Mouse (Mus musculus) limb, embryonic 14.5 days (tissue): ENCODE data around the gene Ly86. TPM values are rescaled to one million over a fixed set of nuclear protein-coding genes. Genes with fewer than 3 reads are reported as not detected.

ENCODE experiments used
- ATAC-seq: fragments of 200-750 bp; cut with Nextera tagmentation; 2 replicates; pipeline ENCODE4 v1.8.0; 2017; ENCODE audit warnings: low read depth, moderate number of reproducible peaks, moderate TSS enrichment; ENCODE audit not compliant: low FRiP score
- DNase-seq: peaks from one replicate; pipeline ENCODE4 v3.0.0-alpha.2; 2015; ENCODE audit warnings: low spot score
- H3K27ac ChIP-seq: fragments of 300-500 bp; sonication (generic); replicated peaks from 2 replicates; pipeline ENCODE4 v1.5.1; 2014; ENCODE audit warnings: low read depth, mild to moderate bottlenecking, low read length, moderate library complexity, mixed read lengths
- H3K27me3 ChIP-seq: fragments of 300-500 bp; sonication (generic); 2 replicates; pipeline ENCODE4 v1.6.1; 2014; ENCODE audit warnings: low read length, mixed read lengths; ENCODE audit not compliant: control insufficient read depth, insufficient read depth
- H3K36me3 ChIP-seq: fragments of 300-500 bp; sonication (generic); 2 replicates; pipeline ENCODE4 v1.6.1; 2014; ENCODE audit warnings: mild to moderate bottlenecking, low read length, moderate library complexity, mixed read lengths; ENCODE audit not compliant: control insufficient read depth, insufficient read depth
- H3K4me1 ChIP-seq: fragments of 300-500 bp; sonication (generic); 2 replicates; pipeline ENCODE4 v1.6.1; 2014; ENCODE audit warnings: antibody characterized with exemption, low read length, mixed read lengths; ENCODE audit not compliant: control insufficient read depth, insufficient read depth
- H3K4me2 ChIP-seq: fragments of 300-500 bp; sonication (generic); replicated peaks from 2 replicates; pipeline ENCODE4 v1.6.1; 2014; ENCODE audit warnings: low read depth, mild to moderate bottlenecking, low read length, moderate library complexity; ENCODE audit not compliant: severe bottlenecking
- H3K4me3 ChIP-seq: fragments of 300-500 bp; sonication (generic); replicated peaks from 2 replicates; pipeline ENCODE4 v1.5.1; 2014; ENCODE audit warnings: low read length
- H3K9ac ChIP-seq: fragments of 300-500 bp; sonication (generic); 2 replicates; pipeline ENCODE4 v1.6.1; 2014; ENCODE audit warnings: mild to moderate bottlenecking, low read depth, low read length, moderate library complexity; ENCODE audit not compliant: severe bottlenecking
- H3K9me3 ChIP-seq: fragments of 300-500 bp; sonication (generic); 2 replicates; pipeline ENCODE4 v1.6.1; 2016; ENCODE audit warnings: low read length; ENCODE audit not compliant: control insufficient read depth
- POLR2A ChIP-seq: fragments of 200-500 bp; IDR thresholded peaks from 2 replicates; pipeline ENCODE4 v1.8.0; 2012; ENCODE audit warnings: inconsistent platforms, mild to moderate bottlenecking, moderate library complexity, borderline replicate concordance; ENCODE audit not compliant: insufficient read depth, insufficient read length; ENCODE audit errors: extremely low read depth
- WGBS: fragments of 180-500 bp; shearing (Covaris S2); extraction: QIAGEN DNeasy Blood & Tissue Kit; methylation state at CpG from one replicate; pipeline ENCODE4 v1.1.7; 2014; 5-methylcytosine and 5-hydroxymethylcytosine counted together
- polyA plus RNA-seq, 2 experiments: library from polyadenylated mRNA; depleted of rRNA in 1 of 2; stranded (reverse) in 1 of 2; unstranded in 1 of 2; fragments of >200 nt; fragmentation: Nextera tagmentation in 1 of 2; extraction: Ambion mirVana in 1 of 2; gene quantifications; 2 replicates each; pipeline versions ENCODE4 v1.2.1 to v1.2.3; 2012 to 2014

Ly86 gene
- polyA plus RNA-seq, 2 experiments = 15.0 to 20.8 TPM

GRCm38 (mm10) chr13:37356549-37356948 is 11.5 kb downstream of the Ly86 start:
- H3K4me3 ChIP-seq = no peak overlapping the region
- no peak for ATAC-seq
- no peak for DNase-seq
- H3K27me3 ChIP-seq = no peaks in the 10 kb centered on the region
- no peak overlapping the region for H3K4me2 ChIP-seq
- H3K9ac ChIP-seq = no peak overlapping the region
- H3K9me3 ChIP-seq = no peaks in the 10 kb centered on the region
- H3K27ac ChIP-seq = no peak overlapping the region
- no peaks in the 10 kb centered on the region for H3K4me1 ChIP-seq
- H3K36me3 ChIP-seq = no peaks in the 10 kb centered on the region
- WGBS = 82% methylated on average over 2 of the region's 2 CpGs
- no peak for TF ChIP-seq POLR2A

GRCm38 (mm10) chr13:37358112-37358511 is 13.1 kb downstream of the Ly86 start:
- no peak for ATAC-seq
- Histone ChIP-seq H3K36me3 (no peaks in the 10 kb centered on the region), H3K4me3 (no peak overlapping the region), H3K4me2 (no peak overlapping the region), H3K27me3 (no peaks in the 10 kb centered on the region), H3K9ac (no peak overlapping the region), H3K9me3 (no peaks in the 10 kb centered on the region), H3K27ac (no peak overlapping the region), H3K4me1 (no peaks in the 10 kb centered on the region)
- 65% methylated on average over 2 of the region's 2 CpGs for WGBS
- DNase-seq = no peak
- TF ChIP-seq POLR2A = no peak

GRCm38 (mm10) chr13:37361249-37361648 is 16.2 kb downstream of the Ly86 start:
- ATAC-seq = peak; percentile 57
- H3K9ac ChIP-seq = no peak overlapping the region
- H3K27me3 ChIP-seq = no peaks in the 10 kb centered on the region
- DNase-seq = peak; percentile 82
- H3K4me2 ChIP-seq = no peak overlapping the region
- no peaks in the 10 kb centered on the region for H3K9me3 ChIP-seq
- H3K27ac ChIP-seq = no peak overlapping the region
- no peaks in the 10 kb centered on the region for H3K4me1 ChIP-seq
- no peak overlapping the region for H3K4me3 ChIP-seq
- no peak for TF ChIP-seq POLR2A
- H3K36me3 ChIP-seq = no peaks in the 10 kb centered on the region
- 33% methylated on average over 1 of the region's 1 CpGs for WGBS

- Histone ChIP-seq H3K36me3 (no peaks in the 10 kb centered on the region), H3K27ac (no peak overlapping the region), H3K4me2 (no peak overlapping the region), H3K9me3 (no peaks in the 10 kb centered on the region), H3K4me3 (no peak overlapping the region), H3K9ac (no peak overlapping the region), H3K27me3 (no peaks in the 10 kb centered on the region), H3K4me1 (no peaks in the 10 kb centered on the region)
- DNase-seq (no peak), ATAC-seq (no peak)
- WGBS = 65% methylated on average over 5 of the region's 5 CpGs
- no peak for TF ChIP-seq POLR2A
Measured at GRCm38 (mm10) chr13:37364351-37364750, 19.3 kb downstream of the Ly86 start.

GRCm38 (mm10) chr13:37376411-37376810 is 31.4 kb downstream of the Ly86 start:
- Histone ChIP-seq H3K27ac (no peak overlapping the region), H3K9me3 (no peaks in the 10 kb centered on the region), H3K9ac (no peak overlapping the region), H3K4me3 (no peak overlapping the region), H3K4me1 (no peaks in the 10 kb centered on the region), H3K27me3 (no peaks in the 10 kb centered on the region), H3K4me2 (no peak overlapping the region), H3K36me3 (no peaks in the 10 kb centered on the region)
- no peak for TF ChIP-seq POLR2A
- 80% methylated on average over 5 of the region's 5 CpGs for WGBS
- ATAC-seq = no peak
- no peak for DNase-seq
